Mouse (Mus musculus) kidney, adult 2 months (tissue): ENCODE measurements around the gene Dnm1. TPM values are rescaled to one million over a fixed set of nuclear protein-coding genes. Genes with fewer than 3 reads are reported as not detected.

Source experiments
- DNase-seq: peaks from one replicate; pipeline ENCODE4 v3.0.0; 2021
- H3K27ac ChIP-seq: fragments of 200-500 bp; 2 replicates; pipeline ENCODE4 v1.5.1; 2012; ENCODE audit warnings: low read depth, low read length, control low read depth, inconsistent platforms; ENCODE audit not compliant: insufficient read depth
- H3K27me3 ChIP-seq: fragments of 200-500 bp; replicated peaks from 2 replicates; pipeline ENCODE4 v1.6.1; 2012; ENCODE audit warnings: mild to moderate bottlenecking, moderate library complexity, low read length, inconsistent platforms; ENCODE audit not compliant: control insufficient read depth, insufficient read depth
- H3K36me3 ChIP-seq: fragments of 200-500 bp; 2 replicates; pipeline ENCODE4 v1.6.1; 2012; ENCODE audit warnings: mild to moderate bottlenecking, moderate library complexity, low read length, inconsistent platforms; ENCODE audit not compliant: control insufficient read depth, insufficient read depth
- H3K4me1 ChIP-seq: fragments of 200-500 bp; 2 replicates; pipeline ENCODE4 v1.6.1; 2011; ENCODE audit warnings: low read length; ENCODE audit not compliant: control insufficient read depth, insufficient read depth
- H3K4me3 ChIP-seq: fragments of 200-500 bp; 2 replicates; pipeline ENCODE4 v1.5.1; 2011; ENCODE audit warnings: mild to moderate bottlenecking, low read depth, low read length, control low read depth; ENCODE audit not compliant: insufficient read depth
- CTCF ChIP-seq: fragments of 200-500 bp; conservative IDR thresholded peaks from 2 replicates; pipeline ENCODE4 v1.5.1; 2011; ENCODE audit warnings: low read depth, mild to moderate bottlenecking, control low read depth, low read length, moderate library complexity, mixed read lengths; ENCODE audit not compliant: insufficient read depth, insufficient read length
- POLR2A ChIP-seq: fragments of 200-500 bp; IDR thresholded peaks from one replicate; pipeline ENCODE4 v1.6.1; 2011; ENCODE audit warnings: low read depth, low read length, control low read depth
- WGBS: fragments of 180-500 bp; shearing (Covaris S2); methylation state at CpG from one replicate; pipeline ENCODE4 v1.1.7; 2018; 5-methylcytosine and 5-hydroxymethylcytosine counted together
- polyA plus RNA-seq: library from polyadenylated mRNA; depleted of rRNA; stranded (reverse); fragments of >200 nt; gene quantifications from 2 replicates; pipeline ENCODE4 v1.2.3, GENCODE M21; 2012

The Dnm1 gene
- polyA plus RNA-seq, 1 experiment = 8.3 TPM

DNA sequence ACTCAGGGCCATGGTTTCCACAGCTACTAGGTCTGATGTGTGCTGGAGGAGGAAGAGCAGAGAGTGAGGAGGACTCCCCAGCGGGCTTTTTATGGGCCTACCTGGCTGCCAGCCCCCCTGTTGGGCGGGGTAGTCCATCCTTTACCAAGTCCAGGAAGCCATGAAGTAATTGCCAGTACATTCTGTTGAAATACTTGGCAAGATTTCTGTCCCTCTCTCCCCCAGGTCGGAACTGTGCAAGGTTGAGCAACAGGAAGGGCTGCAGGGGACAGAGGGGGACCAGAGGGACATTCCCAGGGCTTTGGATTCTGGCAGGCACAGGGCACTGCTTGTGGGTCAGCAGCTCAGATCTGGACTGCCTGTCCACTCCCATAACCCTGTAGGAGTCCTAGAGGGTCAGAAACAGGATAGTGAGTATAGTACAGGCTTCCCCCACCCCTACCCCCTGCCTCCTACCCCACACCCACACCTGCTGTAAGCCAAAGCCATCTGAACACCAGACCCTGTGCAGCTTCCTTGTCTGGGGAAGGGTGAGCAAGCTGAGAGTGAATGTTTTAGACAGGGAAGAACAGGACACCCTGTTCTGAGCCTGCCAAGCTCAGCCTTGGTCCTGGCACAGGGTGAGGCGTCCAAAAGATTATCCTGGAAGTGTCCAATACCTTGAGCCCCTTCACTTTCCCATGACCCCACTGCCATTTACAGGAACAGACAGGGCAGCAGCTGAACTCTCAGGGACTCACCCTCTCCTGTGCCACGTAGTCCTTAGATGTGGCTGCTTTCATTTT is 34.8 kb upstream of the Dnm1 start, which contains the start of gene Lcn2:
TSS of gene Lcn2 (minus strand) at position 547 of the 785 bp plus-strand sequence.
- H3K27ac ChIP-seq = no peak within 1 kb of the TSS
- no peaks in the 10 kb centered on the region for H3K36me3 ChIP-seq
- H3K4me3 ChIP-seq = no peak within 1 kb of the TSS
- TF ChIP-seq POLR2A (no peak), CTCF (no peak)
- peaks cover 3% of the 10 kb centered on the region; the same call in 1 of the 2 replicates for H3K4me1 ChIP-seq
- no peaks in the 10 kb centered on the region for H3K27me3 ChIP-seq
- peak; percentile 22 for DNase-seq
- WGBS = 57% methylated on average over 5 of the region's 5 CpGs

DNA sequence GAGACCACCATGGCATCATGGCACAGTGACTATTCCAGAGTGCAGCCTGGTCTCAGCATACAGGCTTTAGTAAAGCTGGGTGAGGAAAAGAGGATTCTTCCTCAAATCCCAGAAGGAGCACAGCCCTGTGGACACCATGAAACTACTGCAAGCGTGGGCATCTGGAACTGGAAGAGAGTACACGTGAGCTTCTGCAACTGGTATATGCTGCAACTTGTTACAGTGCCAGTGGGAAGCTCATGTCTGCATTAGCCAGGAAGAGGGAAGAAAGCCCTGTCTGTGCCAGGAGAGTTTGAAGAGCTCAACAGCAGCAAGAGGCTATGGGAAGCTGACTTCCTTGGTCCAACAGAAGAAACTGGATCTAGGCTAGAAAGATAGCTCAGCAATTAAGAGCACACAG is 29.6 kb upstream of the Dnm1 start:
- 79% methylated on average over 2 of the region's 2 CpGs for WGBS
- H3K4me1 ChIP-seq = peaks cover 3% of the 10 kb centered on the region; the same call in 1 of the 2 replicates
- TF ChIP-seq CTCF (no peak), POLR2A (no peak)
- DNase-seq = no peak
- H3K36me3 ChIP-seq = no peaks in the 10 kb centered on the region
- H3K4me3 ChIP-seq = no peak overlapping the region
- no peaks in the 10 kb centered on the region for H3K27me3 ChIP-seq
- H3K27ac ChIP-seq = no peak overlapping the region

DNA sequence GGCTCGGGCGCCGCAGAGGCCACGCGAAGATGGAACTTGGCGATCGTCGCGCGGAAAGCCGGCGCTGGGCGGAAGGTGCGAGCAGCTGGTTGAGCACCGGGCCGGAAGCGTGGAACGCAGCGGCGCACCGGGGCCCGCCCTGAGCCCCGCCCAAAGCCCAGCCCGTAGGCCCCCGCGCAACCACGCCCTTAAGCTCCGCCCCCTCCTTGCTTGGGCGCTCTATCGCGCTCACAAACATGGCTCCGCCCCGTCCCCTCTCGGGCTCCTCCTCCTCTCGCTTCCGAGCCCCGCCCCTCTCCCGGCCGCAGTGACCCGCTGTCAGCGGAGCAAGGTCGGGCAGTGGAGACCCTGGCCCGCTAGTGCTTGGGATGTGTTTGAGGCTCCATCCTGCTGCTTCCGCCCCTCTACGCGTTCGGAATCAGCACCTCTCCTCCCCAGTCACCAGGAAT is 28.7 kb upstream of the Dnm1 start, which contains the start of gene 1110008P14Rik:
TSS of gene 1110008P14Rik (minus strand) at position 164 of the 449 bp plus-strand sequence.
- no peak for TF ChIP-seq CTCF
- no peak for TF ChIP-seq POLR2A
- H3K36me3 ChIP-seq = no peaks in the 10 kb centered on the region
- DNase-seq = peak; percentile 97
- H3K27me3 ChIP-seq = no peaks in the 10 kb centered on the region
- peaks cover 3% of the 10 kb centered on the region; the same call in 1 of the 2 replicates for H3K4me1 ChIP-seq
- peak within 1 kb of the TSS; percentile 80 for H3K4me3 ChIP-seq
- WGBS = under 1% methylated on average over 46 of the region's 47 CpGs
- H3K27ac ChIP-seq = peak within 1 kb of the TSS; percentile 46; the same call in 1 of the 2 replicates

DNA sequence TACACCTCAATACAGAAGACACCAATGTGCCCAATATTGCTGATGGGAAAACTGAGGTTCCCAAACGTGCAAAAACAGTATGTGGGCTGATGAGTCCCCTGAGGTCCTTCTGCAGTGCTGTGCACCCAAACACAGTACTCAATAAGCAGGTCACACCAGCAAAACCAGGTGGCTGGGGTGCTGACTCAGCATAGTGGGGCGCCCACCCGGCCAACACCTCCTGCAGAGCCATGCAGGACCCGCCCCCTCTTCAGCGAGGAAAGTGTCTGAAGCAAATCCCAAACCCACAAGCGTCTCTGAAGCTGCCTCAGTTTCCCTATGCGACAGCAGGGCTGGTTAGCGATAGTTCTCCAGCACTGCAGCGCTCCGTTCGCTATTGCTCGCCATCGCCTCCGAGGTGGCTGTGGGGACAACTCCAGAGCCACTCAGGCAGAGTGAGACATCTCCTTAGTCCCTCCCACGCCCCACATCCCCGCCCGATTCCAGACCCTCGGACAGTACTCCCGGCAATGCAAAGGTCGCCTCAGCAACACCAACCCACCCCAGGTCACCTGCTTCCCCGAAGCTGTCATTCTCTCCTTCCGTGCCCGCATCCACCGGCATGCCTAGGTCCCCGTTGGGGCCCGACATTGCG is 28.1 kb upstream of the Dnm1 start:
- Histone ChIP-seq H3K36me3 (peaks cover 2% of the 10 kb centered on the region; the same call in 1 of the 2 replicates), H3K4me3 (peak overlapping the region; percentile 80), H3K27me3 (no peaks in the 10 kb centered on the region), H3K27ac (peak overlapping the region; percentile 6; the same call in 1 of the 2 replicates), H3K4me1 (peaks cover 3% of the 10 kb centered on the region; the same call in 1 of the 2 replicates)
- TF ChIP-seq POLR2A (no peak), CTCF (no peak)
- WGBS = 1% methylated on average over 27 of the region's 27 CpGs
- DNase-seq = no peak

DNA sequence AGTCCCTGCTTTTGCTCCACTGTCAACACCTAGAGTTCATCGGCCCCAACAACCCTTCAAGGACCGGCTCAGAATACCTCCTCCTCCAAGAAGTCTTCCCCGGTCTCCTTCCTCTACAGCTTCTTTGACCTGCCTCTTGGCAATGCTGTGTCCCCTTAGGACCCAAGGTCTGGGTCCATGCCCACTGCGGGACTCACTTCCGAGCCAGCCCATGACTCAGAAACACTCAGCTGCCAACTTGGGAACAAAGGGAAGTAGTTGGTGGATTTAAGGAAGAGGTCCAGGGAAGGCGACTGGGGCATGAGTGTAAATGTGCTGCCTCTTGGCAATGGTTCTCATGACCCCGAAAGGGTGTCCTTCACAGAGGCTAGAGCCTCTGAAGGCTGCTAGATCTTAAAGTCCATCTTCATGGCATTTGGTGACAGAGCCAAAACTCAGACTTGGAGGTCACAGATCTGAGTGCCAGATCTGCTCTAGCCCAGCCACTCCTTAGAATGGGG is 26.9 kb upstream of the Dnm1 start:
- peaks cover 2% of the 10 kb centered on the region; the same call in 1 of the 2 replicates for H3K36me3 ChIP-seq
- no peak overlapping the region for H3K4me3 ChIP-seq
- H3K27ac ChIP-seq = no peak overlapping the region
- no peak for DNase-seq
- TF ChIP-seq POLR2A = no peak
- TF ChIP-seq CTCF = no peak
- no peaks in the 10 kb centered on the region for H3K27me3 ChIP-seq
- H3K4me1 ChIP-seq = peaks cover 3% of the 10 kb centered on the region; the same call in 1 of the 2 replicates
- 70% methylated on average over 7 of the region's 7 CpGs for WGBS

DNA sequence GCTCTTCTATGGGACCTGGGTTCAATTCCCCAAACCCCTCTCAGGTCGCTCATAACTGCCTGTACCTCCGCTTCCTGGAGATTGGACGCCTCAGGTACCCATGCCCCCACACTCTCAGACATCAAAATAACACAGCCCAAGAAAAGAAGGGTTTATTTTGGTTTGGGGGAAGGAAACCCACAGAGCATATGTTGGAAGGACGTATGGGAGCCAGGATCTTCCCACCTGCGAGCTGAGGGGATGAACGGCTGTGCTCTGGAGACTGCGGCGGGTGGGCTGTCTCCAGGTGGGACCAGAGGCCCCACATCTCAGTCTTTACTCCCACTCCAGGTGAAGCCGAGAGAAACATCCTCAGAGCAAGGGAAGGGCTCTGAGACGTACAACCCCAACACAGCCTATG is 23.8 kb upstream of the Dnm1 start:
- peaks cover 3% of the 10 kb centered on the region; the same call in 1 of the 2 replicates for H3K36me3 ChIP-seq
- DNase-seq = no peak
- WGBS = 95% methylated on average over 10 of the region's 10 CpGs

More for the DNA sequence above, 23.8 kb upstream of the Dnm1 start:
- Histone ChIP-seq H3K4me3 (no peak overlapping the region), H3K4me1 (no peaks in the 10 kb centered on the region; the same call in 1 of the 2 replicates), H3K27ac (no peak overlapping the region), H3K27me3 (no peaks in the 10 kb centered on the region)
- TF ChIP-seq CTCF (no peak), POLR2A (no peak)
